Mouse (Mus musculus) midbrain, embryonic 10.5 days (tissue): ENCODE measurements around the gene Tjp1. TPM values are rescaled to one million over a fixed set of nuclear protein-coding genes. Genes with fewer than 3 reads are reported as not detected.

Experiments
- DNase-seq: peaks from one replicate; pipeline ENCODE4 v3.0.0-alpha.2; 2017; ENCODE audit warnings: low spot score
- H3K27ac ChIP-seq: fragments of 300-500 bp; sonication (generic); replicated peaks from 2 replicates; pipeline ENCODE4 v1.5.1; 2016; ENCODE audit warnings: mild to moderate bottlenecking
- H3K27me3 ChIP-seq: fragments of 300-500 bp; sonication (generic); 2 replicates; pipeline ENCODE4 v1.6.1; 2016; ENCODE audit warnings: low read depth, mild to moderate bottlenecking; ENCODE audit not compliant: poor library complexity, severe bottlenecking
- H3K36me3 ChIP-seq: fragments of 300-500 bp; sonication (generic); 2 replicates; pipeline ENCODE4 v1.6.1; 2016; ENCODE audit warnings: mild to moderate bottlenecking, moderate library complexity
- H3K4me1 ChIP-seq: fragments of 300-500 bp; sonication (generic); 2 replicates; pipeline ENCODE4 v1.6.1; 2016
- H3K4me3 ChIP-seq: fragments of 300-500 bp; sonication (generic); 2 replicates; pipeline ENCODE4 v1.5.1; 2016; ENCODE audit warnings: mild to moderate bottlenecking, moderate library complexity
- H3K9me3 ChIP-seq: fragments of 300-500 bp; sonication (generic); replicated peaks from 2 replicates; pipeline ENCODE4 v1.6.1; 2016; ENCODE audit warnings: mild to moderate bottlenecking
- WGBS: fragments of 180-500 bp; shearing (Covaris S2); methylation state at CpG from one replicate; pipeline ENCODE4 v1.1.7; 2016; 5-methylcytosine and 5-hydroxymethylcytosine counted together
- polyA plus RNA-seq: library from polyadenylated mRNA; unstranded; fragments of >200 nt; fragmentation: Nextera tagmentation; extraction: Ambion mirVana; gene quantifications from 2 replicates; pipeline ENCODE4 v1.2.1, GENCODE M21; 2016

Tjp1 gene
- polyA plus RNA-seq, 1 experiment from 2014 or later, result 25.0 TPM

- no peak for DNase-seq
- H3K9me3 ChIP-seq, result no peaks in the 10 kb centered on the region
- no peak overlapping the region for H3K4me3 ChIP-seq
- 84% methylated on average over 3 of the region's 3 CpGs for WGBS
- no peaks in the 10 kb centered on the region for H3K36me3 ChIP-seq
- H3K27ac ChIP-seq, result no peak overlapping the region
- peaks cover 11% of the 10 kb centered on the region for H3K4me1 ChIP-seq
- no peaks in the 10 kb centered on the region for H3K27me3 ChIP-seq
These were observed 55.5 kb downstream of the Tjp1 start for GRCm38 (mm10) chr7:65472048-65472447.

GRCm38 (mm10) chr7:65471406-65471805 is 56.2 kb downstream of the Tjp1 start:
- H3K4me3 ChIP-seq, result no peak overlapping the region
- H3K9me3 ChIP-seq, result no peaks in the 10 kb centered on the region
- DNase-seq, result no peak
- WGBS, result 83% methylated on average over 6 of the region's 6 CpGs
- H3K36me3 ChIP-seq, result no peaks in the 10 kb centered on the region
- H3K4me1 ChIP-seq, result peaks cover 11% of the 10 kb centered on the region
- no peak overlapping the region for H3K27ac ChIP-seq
- no peaks in the 10 kb centered on the region for H3K27me3 ChIP-seq

GRCm38 (mm10) chr7:65470214-65470613 is 57.4 kb downstream of the Tjp1 start:
- Histone ChIP-seq H3K36me3 (no peaks in the 10 kb centered on the region), H3K9me3 (no peaks in the 10 kb centered on the region), H3K27ac (no peak overlapping the region; the same call in 1 of the 2 replicates), H3K27me3 (no peaks in the 10 kb centered on the region), H3K4me1 (peaks cover 19% of the 10 kb centered on the region), H3K4me3 (no peak overlapping the region)
- no peak for DNase-seq
- WGBS, result 43% methylated on average over 8 of the region's 8 CpGs

GRCm38 (mm10) chr7:65469666-65470065 is 57.9 kb downstream of the Tjp1 start:
- Histone ChIP-seq H3K27me3 (no peaks in the 10 kb centered on the region), H3K9me3 (no peaks in the 10 kb centered on the region), H3K27ac (no peak overlapping the region), H3K36me3 (no peaks in the 10 kb centered on the region), H3K4me1 (peaks cover 19% of the 10 kb centered on the region), H3K4me3 (no peak overlapping the region)
- DNase-seq, result no peak
- WGBS, result 33% methylated on average over 6 of the region's 6 CpGs

- 89% methylated on average over 8 of the region's 8 CpGs for WGBS
- Histone ChIP-seq H3K27me3 (no peaks in the 10 kb centered on the region), H3K27ac (no peak overlapping the region), H3K4me1 (peaks cover 19% of the 10 kb centered on the region), H3K36me3 (no peaks in the 10 kb centered on the region), H3K9me3 (no peaks in the 10 kb centered on the region), H3K4me3 (no peak overlapping the region)
- no peak for DNase-seq
These were observed 59.4 kb downstream of the Tjp1 start for GRCm38 (mm10) chr7:65468191-65468590.

- Histone ChIP-seq H3K36me3 (no peaks in the 10 kb centered on the region), H3K27ac (no peak overlapping the region), H3K4me1 (peaks cover 19% of the 10 kb centered on the region), H3K4me3 (no peak overlapping the region), H3K9me3 (no peaks in the 10 kb centered on the region), H3K27me3 (no peaks in the 10 kb centered on the region)
- DNase-seq, result no peak
- 87% methylated on average over 4 of the region's 4 CpGs for WGBS
These were observed 60.1 kb downstream of the Tjp1 start for GRCm38 (mm10) chr7:65467306-65468021.

GRCm38 (mm10) chr7:65466137-65466536 is 61.4 kb downstream of the Tjp1 start:
- DNase-seq, result no peak
- no peaks in the 10 kb centered on the region for H3K27me3 ChIP-seq
- H3K4me1 ChIP-seq, result peaks cover 19% of the 10 kb centered on the region
- WGBS, result 36% methylated on average over 11 of the region's 11 CpGs
- H3K9me3 ChIP-seq, result no peaks in the 10 kb centered on the region
- no peak overlapping the region for H3K27ac ChIP-seq
- no peak overlapping the region for H3K4me3 ChIP-seq
- no peaks in the 10 kb centered on the region for H3K36me3 ChIP-seq

GRCm38 (mm10) chr7:65464518-65465037 is 63.0 kb downstream of the Tjp1 start:
- Histone ChIP-seq H3K27me3 (no peaks in the 10 kb centered on the region), H3K36me3 (no peaks in the 10 kb centered on the region), H3K9me3 (no peaks in the 10 kb centered on the region), H3K4me1 (peaks cover 16% of the 10 kb centered on the region), H3K27ac (no peak overlapping the region), H3K4me3 (no peak overlapping the region)
- WGBS, result 89% methylated on average over 3 of the region's 3 CpGs
- DNase-seq, result no peak

GRCm38 (mm10) chr7:65463438-65463837 is 64.1 kb downstream of the Tjp1 start:
- Histone ChIP-seq H3K27me3 (no peaks in the 10 kb centered on the region), H3K4me3 (no peak overlapping the region), H3K4me1 (peaks cover 16% of the 10 kb centered on the region; the same call in 1 of the 2 replicates), H3K36me3 (no peaks in the 10 kb centered on the region), H3K9me3 (no peaks in the 10 kb centered on the region), H3K27ac (no peak overlapping the region)
- WGBS, result 84% methylated on average over 4 of the region's 4 CpGs
- DNase-seq, result no peak

- WGBS, result 94% methylated on average over 1 of the region's 1 CpGs
These were observed 66.2 kb downstream of the Tjp1 start for GRCm38 (mm10) chr7:65461412-65461811.

GRCm38 (mm10) chr7:65460196-65460595 is 67.4 kb downstream of the Tjp1 start:
- no peaks in the 10 kb centered on the region for H3K27me3 ChIP-seq
- no peaks in the 10 kb centered on the region for H3K9me3 ChIP-seq
- 0 out of 2 replicates have a peak, but pooled peaks cover under 1% of the 10 kb centered on the region for H3K4me1 ChIP-seq
- no peak overlapping the region for H3K4me3 ChIP-seq
- WGBS, result 91% methylated on average over 3 of the region's 3 CpGs
- H3K36me3 ChIP-seq, result no peaks in the 10 kb centered on the region
- DNase-seq, result no peak
- no peak overlapping the region for H3K27ac ChIP-seq

More at GRCm38 (mm10) chr7:65461412-65461811, 66.2 kb downstream of the Tjp1 start:
- H3K27me3 ChIP-seq, result no peaks in the 10 kb centered on the region
- H3K9me3 ChIP-seq, result no peaks in the 10 kb centered on the region
- no peaks in the 10 kb centered on the region for H3K36me3 ChIP-seq
- H3K27ac ChIP-seq, result no peak overlapping the region
- no peak overlapping the region for H3K4me3 ChIP-seq
- peaks cover 8% of the 10 kb centered on the region; the same call in 1 of the 2 replicates for H3K4me1 ChIP-seq
- no peak for DNase-seq

- no peak for DNase-seq
- 79% methylated on average over 2 of the region's 2 CpGs for WGBS
- H3K4me3 ChIP-seq, result no peak overlapping the region
- H3K27me3 ChIP-seq, result no peaks in the 10 kb centered on the region
- peaks cover 21% of the 10 kb centered on the region for H3K4me1 ChIP-seq
- no peaks in the 10 kb centered on the region for H3K36me3 ChIP-seq
- H3K9me3 ChIP-seq, result no peaks in the 10 kb centered on the region
- H3K27ac ChIP-seq, result no peak overlapping the region
These were observed 71.5 kb downstream of the Tjp1 start for GRCm38 (mm10) chr7:65456031-65456430.

GRCm38 (mm10) chr7:65455208-65455607 is 72.4 kb downstream of the Tjp1 start:
- peaks cover 27% of the 10 kb centered on the region for H3K4me1 ChIP-seq
- no peaks in the 10 kb centered on the region for H3K27me3 ChIP-seq
- 85% methylated on average over 3 of the region's 3 CpGs for WGBS
- H3K36me3 ChIP-seq, result no peaks in the 10 kb centered on the region
- H3K27ac ChIP-seq, result peak overlapping the region; percentile 34; the same call in 1 of the 2 replicates
- no peaks in the 10 kb centered on the region for H3K9me3 ChIP-seq
- H3K4me3 ChIP-seq, result no peak overlapping the region
- DNase-seq, result no peak
